ENCODE assay signal across 21 mouse cellular contexts in genomic region chr14:13968476-13968875, GRCm38 (mm10). TPM values are rescaled to one million over a fixed set of nuclear protein-coding genes. Genes with fewer than 3 reads are reported as not detected.
"Had no signal": no experiment of that assay in that cellular context is flagged by ENCODE, and none has a peak within 500 bp of the region (broad histone marks: within the 10 kb centered on the region; RNA-seq: fewer than 3 reads in every experiment).

No protein-coding gene starts in this region.

- DNase-seq: lung, adult 2 months; lung, postnatal 14 days; lung, postnatal 36 days; right cerebral cortex, postnatal 14 days; thymus, adult 2 months; thymus, postnatal 25 days; thymus, postnatal 4 days had no signal

- ATAC-seq: lung, postnatal 0 days; midbrain, embryonic 13.5 days; midbrain, embryonic 15.5 days had no signal

- H3K4me2 ChIP-seq: lung, embryonic 15.5 days; midbrain, embryonic 11.5 days; midbrain, embryonic 13.5 days; midbrain, embryonic 15.5 days; neural tube, embryonic 12.5 days; stomach, embryonic 15.5 days had no signal

- H3K27ac ChIP-seq: lung, embryonic 15.5 days; macrophage; midbrain, embryonic 13.5 days; midbrain, embryonic 15.5 days; neural tube, embryonic 12.5 days; stomach, embryonic 15.5 days; stomach, postnatal 0 days had no signal

- H3K4me1 ChIP-seq: lung, embryonic 15.5 days; midbrain, embryonic 13.5 days; midbrain, embryonic 15.5 days; neural tube, embryonic 12.5 days had no signal

- H3K4me3 ChIP-seq: lung, embryonic 15.5 days; megakaryocyte, embryonic 14.5 days; midbrain, embryonic 13.5 days; midbrain, embryonic 15.5 days; neural tube, embryonic 12.5 days; stomach, embryonic 15.5 days had no signal

- H3K9me3 ChIP-seq: lung, embryonic 15.5 days; megakaryocyte, embryonic 14.5 days; midbrain, embryonic 13.5 days; midbrain, embryonic 15.5 days; neural tube, embryonic 12.5 days; stomach, embryonic 15.5 days had no signal

- H3K9ac ChIP-seq: lung, embryonic 15.5 days; midbrain, embryonic 13.5 days; midbrain, embryonic 15.5 days; neural tube, embryonic 12.5 days; stomach, embryonic 15.5 days had no signal

- H3K27me3 ChIP-seq: lung, embryonic 15.5 days; megakaryocyte, embryonic 14.5 days; midbrain, embryonic 13.5 days; midbrain, embryonic 15.5 days; neural tube, embryonic 12.5 days; stomach, embryonic 15.5 days had no signal

- H3K36me3 ChIP-seq: lung, embryonic 15.5 days; midbrain, embryonic 13.5 days; midbrain, embryonic 15.5 days; neural tube, embryonic 12.5 days; stomach, embryonic 15.5 days had no signal

RNA-seq across cellular contexts. Expression of gene Gm281, which starts 54.2 kb away (rescaled TPM):
- polyA plus RNA-seq: lung, embryonic 15.5 days; macrophage; midbrain, embryonic 11.5 days; midbrain, embryonic 13.5 days; midbrain, embryonic 15.5 days; midbrain, postnatal 0 days; neural tube, embryonic 14.5 days; spleen, adult 2 months; stomach, embryonic 15.5 days; stomach, postnatal 0 days; urinary bladder, adult 2 months had no signal
